Mouse (Mus musculus): ENCODE results near the gene Sgca.

Sgca gene

DNA sequence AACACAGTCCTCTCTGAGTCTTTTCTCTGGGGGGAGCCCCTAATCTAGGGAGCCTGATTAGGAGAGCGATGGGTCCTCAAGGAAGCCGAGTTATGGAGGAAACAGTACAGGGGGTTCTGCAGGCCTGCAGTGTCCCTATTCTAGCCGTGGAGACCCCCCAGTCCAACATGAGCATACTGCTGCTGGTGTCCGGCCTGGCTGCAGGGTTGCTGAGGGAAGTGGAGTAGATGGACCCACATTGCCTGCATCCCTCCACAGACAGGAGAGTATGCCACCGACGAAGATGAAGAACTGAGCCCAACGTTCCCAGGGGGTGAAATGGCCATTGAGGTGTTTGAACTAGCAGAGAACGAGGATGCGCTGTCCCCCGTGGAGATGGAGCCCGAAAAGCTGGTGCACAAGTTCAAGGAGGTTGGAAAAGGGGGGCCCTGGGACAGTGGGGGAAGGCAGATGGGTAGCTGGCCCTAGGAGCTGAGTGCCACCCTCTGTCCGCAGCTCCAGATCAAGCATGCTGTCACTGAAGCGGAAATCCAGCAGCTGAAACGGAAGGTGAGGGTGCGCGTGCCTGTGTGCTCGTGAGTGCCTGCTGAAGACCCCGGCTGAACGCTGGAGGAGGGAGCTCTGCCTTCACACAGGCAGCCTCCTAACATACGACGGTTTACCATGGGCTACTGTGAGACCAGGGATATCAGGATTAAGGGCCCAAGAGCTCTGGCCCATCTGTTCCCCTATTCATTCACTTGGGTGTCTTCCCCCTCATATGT lies 25.6 kb upstream of the Sgca start:
- DNase-seq (ENCODE audit: low spot score in 2 of 2): no peak

DNA sequence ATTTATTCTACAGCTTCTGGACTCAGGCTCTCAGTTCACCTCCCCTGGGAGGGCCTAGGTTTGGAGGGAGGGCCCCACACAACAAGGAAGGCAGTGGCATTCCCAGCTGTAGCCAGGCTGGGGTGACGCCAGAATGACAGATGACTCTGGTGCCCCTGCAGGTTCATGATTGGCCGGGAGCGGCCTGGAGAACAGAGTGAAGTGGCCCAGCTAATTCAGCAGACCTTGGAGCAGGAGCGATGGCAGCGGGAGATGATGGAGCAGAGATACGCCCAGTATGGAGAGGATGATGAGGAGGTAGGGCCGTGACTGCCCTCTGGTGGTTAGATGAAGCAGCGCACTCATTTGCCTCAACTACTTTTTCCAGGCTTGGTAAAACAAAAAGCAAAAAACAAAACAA lies 24.9 kb upstream of the Sgca start:
- DNase-seq (ENCODE audit: low spot score in 2 of 2): peak; percentile 59 to 67

- DNase-seq (ENCODE audit: low spot score in 2 of 2): no peak
Observed at GRCm38 (mm10) chr11:95000548-95000947, 24.4 kb upstream of the Sgca start.

DNA sequence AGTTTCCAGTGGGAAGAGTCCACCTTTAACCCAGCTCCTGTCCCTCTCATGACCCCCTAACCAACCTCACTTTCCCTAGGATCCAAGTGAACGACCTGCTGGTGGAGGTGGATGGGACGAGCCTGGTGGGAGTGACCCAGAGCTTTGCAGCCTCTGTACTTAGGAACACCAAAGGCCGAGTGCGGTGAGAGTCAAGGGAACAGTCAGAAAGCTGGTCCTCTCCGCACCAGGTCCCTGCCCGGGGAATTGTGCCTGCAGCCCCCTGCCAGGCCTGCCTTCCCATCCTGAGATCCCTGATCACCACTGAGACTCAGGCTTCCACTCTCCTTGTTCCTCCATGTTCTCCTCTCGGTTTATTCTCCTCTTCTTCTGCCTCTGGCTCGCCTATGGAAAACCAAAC lies 24.0 kb upstream of the Sgca start:
- no peak for DNase-seq (ENCODE audit: low spot score in 2 of 2)

GRCm38 (mm10) chr11:94998041-94998531 lies 22.0 kb upstream of the Sgca start:
- no peak for DNase-seq (ENCODE audit: low spot score in 2 of 2)

GRCm38 (mm10) chr11:94997596-94997995 lies 21.5 kb upstream of the Sgca start:
- DNase-seq (ENCODE audit: low spot score in 2 of 2): no peak

DNA sequence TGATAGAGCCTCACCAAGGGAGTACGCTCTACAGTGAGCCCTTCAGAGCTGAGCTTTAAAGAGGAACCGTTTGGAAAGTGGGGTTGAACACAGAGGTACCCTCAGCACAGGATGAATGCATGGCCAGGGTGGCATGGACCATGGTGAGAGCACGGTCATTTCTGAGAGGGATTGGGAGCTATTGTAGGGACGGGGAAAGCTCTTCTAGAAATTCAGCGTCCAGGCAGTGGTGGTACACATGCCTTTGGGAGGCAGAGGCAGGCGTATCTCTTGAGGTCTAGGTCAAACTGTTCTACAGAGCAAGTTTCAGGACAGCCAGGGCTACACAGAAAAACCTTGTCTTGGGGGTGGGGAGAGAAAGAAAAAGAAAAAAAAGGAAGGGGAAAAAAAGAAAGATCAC lies 20.9 kb upstream of the Sgca start:
- DNase-seq (ENCODE audit: low spot score in 2 of 2): no peak

GRCm38 (mm10) chr11:94996101-94996500 lies 20.0 kb upstream of the Sgca start:
- DNase-seq (ENCODE audit: low spot score in 2 of 2): no peak

DNA sequence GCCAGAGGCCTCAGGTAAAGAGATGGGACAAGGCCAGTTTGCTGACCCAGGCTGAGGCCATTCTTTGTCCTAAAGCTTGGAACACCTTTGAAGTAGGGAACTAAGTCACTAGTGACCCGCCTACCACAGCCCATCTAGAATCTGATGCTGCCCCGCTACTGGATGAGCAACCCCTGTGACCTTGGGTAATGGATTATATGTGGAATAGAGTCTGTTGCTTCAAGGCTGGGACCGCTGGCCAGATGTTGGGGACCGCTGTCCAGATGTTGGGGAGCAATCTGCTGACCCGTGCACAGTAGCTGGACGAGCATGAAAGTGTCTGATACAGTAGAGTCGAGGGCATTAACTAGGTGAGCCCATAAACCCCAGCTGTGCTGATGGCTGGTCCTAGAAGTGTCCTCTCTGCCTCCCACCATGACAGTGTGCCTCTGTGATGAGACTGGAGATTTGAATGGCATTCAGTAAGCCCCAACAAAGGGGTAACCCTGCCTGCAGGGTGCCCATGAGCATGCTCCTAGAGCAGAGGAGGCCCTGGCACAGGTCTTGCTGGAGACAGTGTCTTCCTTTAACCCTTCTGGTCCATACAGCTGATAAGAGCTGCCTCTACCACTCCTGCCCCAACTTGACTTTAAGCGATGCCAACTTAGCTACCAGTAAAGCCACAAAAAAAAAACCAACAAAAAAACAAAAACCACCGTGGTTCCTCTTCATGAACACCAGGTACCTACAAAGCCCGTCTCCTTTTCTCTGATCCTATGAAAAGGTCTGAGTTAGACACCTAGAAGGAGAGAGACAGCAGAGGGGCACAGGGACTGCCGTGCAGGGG lies 19.0 kb upstream of the Sgca start:
- DNase-seq (ENCODE audit: low spot score in 2 of 2): no peak

DNA sequence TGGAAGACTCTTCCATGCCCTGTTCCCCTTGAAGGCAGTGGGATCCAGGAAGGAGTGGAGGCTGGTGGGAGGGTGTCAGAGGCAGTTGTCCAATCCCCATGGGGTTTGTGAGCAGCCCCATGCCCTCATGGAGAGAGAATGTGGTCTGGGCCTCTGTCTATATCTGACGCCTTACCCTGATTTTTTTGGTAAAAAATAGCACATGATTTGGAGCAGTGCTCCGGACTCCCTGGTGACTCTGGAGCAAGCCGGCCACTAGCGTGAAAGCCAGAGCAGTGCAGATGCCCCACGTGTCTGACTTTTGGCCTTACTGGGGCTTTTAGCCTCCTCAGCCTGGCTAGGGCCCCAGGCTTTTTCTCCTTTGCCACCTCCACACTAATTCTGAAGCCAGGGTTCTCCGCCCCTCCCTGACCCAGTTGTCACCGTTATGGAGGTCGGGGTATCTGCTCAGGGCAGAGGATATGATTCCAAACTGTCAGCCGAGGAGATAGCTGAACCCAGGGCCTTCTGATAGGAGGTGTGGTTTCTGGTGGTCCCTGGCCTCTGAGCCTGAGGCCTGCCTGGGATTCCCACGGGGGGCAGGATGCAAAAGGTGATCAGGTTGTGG lies 18.2 kb upstream of the Sgca start:
- DNase-seq (ENCODE audit: low spot score in 2 of 2): no peak

GRCm38 (mm10) chr11:94992754-94993606 lies 16.9 kb upstream of the Sgca start:
- DNase-seq (ENCODE audit: low spot score in 2 of 2): peak; percentile 68 to 75

- no peak for DNase-seq (ENCODE audit: low spot score in 2 of 2)
Observed at GRCm38 (mm10) chr11:94992480-94992753, 16.3 kb upstream of the Sgca start.

DNA sequence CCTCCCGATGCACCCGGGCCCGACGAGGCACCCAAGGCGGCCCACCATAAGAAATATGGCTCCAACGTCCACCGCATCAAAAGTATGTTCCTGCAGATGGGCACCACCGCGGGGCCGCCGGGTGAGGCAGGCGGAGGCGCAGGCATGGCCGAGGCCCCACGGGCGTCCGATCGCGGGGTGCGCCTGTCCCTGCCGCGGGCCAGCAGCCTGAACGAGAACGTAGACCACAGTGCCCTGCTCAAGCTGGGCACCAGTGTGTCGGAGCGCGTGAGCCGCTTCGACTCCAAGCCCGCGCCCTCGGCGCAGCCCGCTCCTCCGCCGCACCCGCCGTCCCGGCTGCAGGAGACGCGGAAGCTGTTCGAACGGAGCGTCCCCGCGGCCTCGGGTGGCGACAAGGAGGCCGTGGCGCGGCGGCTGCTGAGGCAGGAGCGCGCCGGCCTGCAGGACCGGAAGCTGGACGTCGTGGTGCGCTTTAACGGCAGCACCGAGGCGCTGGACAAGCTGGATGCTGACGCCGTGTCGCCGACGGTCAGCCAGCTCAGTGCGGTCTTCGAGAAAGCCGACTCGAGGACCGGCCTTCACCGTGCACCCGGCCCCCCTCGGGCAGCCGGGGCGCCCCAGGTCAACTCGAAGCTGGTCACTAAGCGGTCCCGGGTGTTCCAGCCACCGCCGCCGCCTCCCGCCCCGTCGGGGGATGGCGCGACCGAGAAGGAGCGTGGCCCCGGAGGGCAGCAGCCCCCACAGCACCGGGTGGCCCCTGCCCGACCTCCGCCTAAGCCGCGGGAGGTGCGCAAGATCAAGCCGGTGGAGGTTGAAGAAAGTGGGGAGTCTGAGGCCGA lies 15.7 kb upstream of the Sgca start:
- peak in 1 of 2 experiments; percentile 53 for DNase-seq (ENCODE audit: low spot score in 2 of 2)

DNA sequence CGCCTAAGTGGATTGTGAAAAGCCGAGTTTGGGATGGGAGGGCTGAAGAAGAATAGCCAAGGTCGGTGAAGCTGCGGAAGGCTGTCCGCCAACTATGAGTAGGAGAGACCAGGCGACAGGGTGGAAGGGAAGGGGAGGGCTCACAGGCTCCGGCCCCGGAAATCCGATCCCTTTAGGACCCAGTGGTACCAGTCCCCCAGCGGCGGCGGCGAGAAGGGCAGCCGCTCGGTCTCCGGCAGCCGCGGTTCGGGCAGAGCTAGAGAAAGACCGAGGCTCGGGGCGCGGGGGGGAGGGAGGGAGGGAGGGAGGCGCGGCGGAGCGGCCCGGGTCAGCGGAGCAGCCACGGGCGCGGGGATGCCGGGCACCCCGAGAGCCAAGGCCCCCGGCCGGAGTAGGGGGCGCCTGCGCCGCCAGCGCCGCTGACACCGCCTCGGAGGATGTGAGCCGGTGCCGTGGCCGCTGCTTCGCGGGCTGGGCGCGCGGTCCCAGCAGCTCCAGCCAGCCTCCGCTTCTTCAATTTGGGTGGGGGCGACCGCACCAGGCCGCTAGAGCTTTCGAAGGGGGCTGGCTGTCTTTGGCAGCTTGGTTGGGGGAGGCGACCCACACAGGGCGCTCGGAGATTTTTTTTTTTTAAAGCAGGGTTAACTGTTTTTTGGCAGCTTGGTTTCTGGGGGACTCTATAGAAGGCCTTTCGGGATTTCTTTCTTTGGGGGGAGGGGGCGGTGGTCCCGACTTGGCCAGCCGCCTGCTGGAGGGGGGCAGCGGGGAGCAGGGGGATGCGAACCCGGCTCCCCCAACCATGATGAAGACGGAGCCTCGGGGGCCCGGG lies 14.8 kb upstream of the Sgca start, which contains the start of gene Ppp1r9b:
Gene Ppp1r9b, plus strand, starts transcription at position 287 of the 829 bp plus-strand sequence.
- DNase-seq (ENCODE audit: low spot score in 2 of 2): peak; percentile 87 to 93

DNA sequence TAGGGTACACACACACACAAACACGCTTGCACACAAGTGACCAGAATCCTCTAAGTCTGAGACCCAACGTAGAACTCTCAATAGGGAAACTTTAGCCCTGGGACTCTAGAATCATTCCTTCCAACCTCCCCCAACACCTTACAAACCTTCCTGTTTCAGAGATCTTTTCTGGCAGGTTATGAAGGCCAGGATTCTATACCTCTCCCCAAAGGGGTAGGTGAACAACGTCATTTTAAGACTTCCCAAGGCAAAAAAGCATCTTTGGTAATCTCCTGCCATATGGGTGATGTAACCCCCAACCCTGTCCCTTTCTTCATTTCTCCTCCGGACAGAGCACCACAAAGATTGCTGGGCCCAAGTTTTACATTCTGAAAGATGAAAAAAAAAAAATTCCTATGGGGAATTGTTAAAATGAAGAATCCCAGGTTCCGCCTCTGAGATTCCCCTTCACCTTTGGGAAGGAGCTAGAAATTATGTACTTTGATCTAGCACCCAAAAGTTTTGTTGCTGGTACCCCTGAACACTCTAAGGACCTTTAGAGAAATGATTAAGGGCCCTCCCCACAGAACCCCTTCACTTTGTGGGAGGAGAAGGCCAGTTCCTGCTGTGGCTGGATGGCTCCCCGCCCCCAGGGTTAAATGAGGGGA lies 14.1 kb upstream of the Sgca start:
- no peak for DNase-seq (ENCODE audit: low spot score in 2 of 2)

- DNase-seq (ENCODE audit: low spot score in 2 of 2): peak; percentile 71 to 77
Observed at GRCm38 (mm10) chr11:94989562-94990017, 13.5 kb upstream of the Sgca start.

GRCm38 (mm10) chr11:94988780-94989561 lies 12.8 kb upstream of the Sgca start:
- DNase-seq (ENCODE audit: low spot score in 2 of 2): peak in 1 of 2 experiments; percentile 50

DNA sequence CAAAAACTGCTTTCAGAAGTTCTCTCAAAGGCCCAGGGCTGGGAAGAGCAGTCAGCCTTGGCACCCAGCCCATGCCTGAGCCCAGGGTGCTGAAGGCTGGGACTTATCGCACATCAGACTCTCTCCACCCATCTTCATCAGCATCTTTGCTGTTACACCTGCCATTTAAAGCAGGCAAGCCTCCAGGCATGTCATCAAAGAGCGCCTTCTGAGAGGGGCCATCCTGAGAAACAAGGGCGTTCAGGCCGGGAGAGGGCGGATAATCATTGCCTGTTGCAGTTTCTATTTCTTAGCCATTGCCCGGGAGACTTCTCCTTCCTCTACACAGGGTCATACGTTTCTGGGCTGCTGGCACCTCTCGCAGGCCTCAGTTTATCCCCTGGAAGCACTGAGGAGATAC lies 11.7 kb upstream of the Sgca start:
- DNase-seq (ENCODE audit: low spot score in 2 of 2): no peak

Data from urinary bladder, postnatal 36 days (tissue).